Mouse (Mus musculus): ENCODE results near the gene Smpd4.

Smpd4 gene

GRCm38 (mm10) chr16:17638036-17638628 lies 19.0 kb downstream of the Smpd4 start:
- no peak for DNase-seq (ENCODE audit: low read depth, low spot score)

- no peak for DNase-seq (ENCODE audit: low read depth, low spot score)
These were observed 19.9 kb downstream of the Smpd4 start for GRCm38 (mm10) chr16:17639081-17639480.

GRCm38 (mm10) chr16:17639951-17640350 lies 20.8 kb downstream of the Smpd4 start:
- no peak for DNase-seq (ENCODE audit: low read depth, low spot score)

- DNase-seq (ENCODE audit: low read depth, low spot score), result no peak
These were observed 21.6 kb downstream of the Smpd4 start for GRCm38 (mm10) chr16:17640706-17641105.

GRCm38 (mm10) chr16:17641301-17641700 lies 22.1 kb downstream of the Smpd4 start:
- DNase-seq (ENCODE audit: low read depth, low spot score), result no peak

- no peak for DNase-seq (ENCODE audit: low read depth, low spot score)
These were observed 23.2 kb downstream of the Smpd4 start for GRCm38 (mm10) chr16:17642311-17642710.

GRCm38 (mm10) chr16:17643437-17643990 lies 24.4 kb downstream of the Smpd4 start:
- DNase-seq (ENCODE audit: low read depth, low spot score), result no peak

GRCm38 (mm10) chr16:17646310-17647114 lies 27.4 kb downstream of the Smpd4 start, which contains the start of gene Ccdc74a:
Gene Ccdc74a (plus strand): TSS chr16:17646470.
- peak; percentile 86 for DNase-seq (ENCODE audit: low read depth, low spot score)

GRCm38 (mm10) chr16:17647156-17647555 lies 28.0 kb downstream of the Smpd4 start:
- no peak for DNase-seq (ENCODE audit: low read depth, low spot score)

GRCm38 (mm10) chr16:17647566-17648340 lies 28.6 kb downstream of the Smpd4 start:
- no peak for DNase-seq (ENCODE audit: low read depth, low spot score)

- no peak for DNase-seq (ENCODE audit: low read depth, low spot score)
These were observed 30.9 kb downstream of the Smpd4 start for GRCm38 (mm10) chr16:17649925-17650605.

- DNase-seq (ENCODE audit: low read depth, low spot score), result no peak
These were observed 31.6 kb downstream of the Smpd4 start for GRCm38 (mm10) chr16:17650711-17651110.

- DNase-seq (ENCODE audit: low read depth, low spot score), result no peak
These were observed 33.5 kb downstream of the Smpd4 start for GRCm38 (mm10) chr16:17652607-17653006.

GRCm38 (mm10) chr16:17653601-17654000 lies 34.4 kb downstream of the Smpd4 start:
- no peak for DNase-seq (ENCODE audit: low read depth, low spot score)

- no peak for DNase-seq (ENCODE audit: low read depth, low spot score)
These were observed 35.1 kb downstream of the Smpd4 start for GRCm38 (mm10) chr16:17654188-17654795.

GRCm38 (mm10) chr16:17656212-17656871 lies 37.2 kb downstream of the Smpd4 start:
- DNase-seq (ENCODE audit: low read depth, low spot score), result no peak

GRCm38 (mm10) chr16:17665568-17665967 lies 46.4 kb downstream of the Smpd4 start:
- no peak for DNase-seq (ENCODE audit: low read depth, low spot score)

- no peak for DNase-seq (ENCODE audit: low read depth, low spot score)
These were observed 50.7 kb downstream of the Smpd4 start for GRCm38 (mm10) chr16:17669886-17670285.
